Mouse (Mus musculus): ENCODE measurements around the gene Cherp.
A peak's percentile ranks its signal among the peaks of the same experiment; 100 is the strongest.

Cherp gene

DNA sequence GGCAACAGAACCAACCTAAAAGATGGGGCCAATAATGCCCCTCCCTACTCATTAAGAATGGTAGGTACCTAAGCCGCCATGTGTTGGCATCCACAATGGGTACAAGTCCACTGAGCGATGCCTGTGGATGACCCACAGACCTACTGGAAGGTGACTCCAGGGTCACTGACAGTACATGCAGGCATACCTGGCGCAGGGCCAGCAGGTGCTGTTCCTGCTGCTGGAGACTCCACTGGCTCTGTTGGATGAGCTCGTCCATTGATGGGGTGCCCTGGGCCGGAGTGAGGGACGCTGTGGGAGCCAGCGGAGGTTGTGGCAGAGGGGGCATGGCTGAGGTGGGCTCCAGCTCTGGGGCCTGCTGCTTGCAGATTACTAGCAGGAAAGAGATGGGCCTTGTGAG is 4.3 kb downstream of the Cherp start:
- DNase-seq (ENCODE audit: low spot score) = no peak

DNA sequence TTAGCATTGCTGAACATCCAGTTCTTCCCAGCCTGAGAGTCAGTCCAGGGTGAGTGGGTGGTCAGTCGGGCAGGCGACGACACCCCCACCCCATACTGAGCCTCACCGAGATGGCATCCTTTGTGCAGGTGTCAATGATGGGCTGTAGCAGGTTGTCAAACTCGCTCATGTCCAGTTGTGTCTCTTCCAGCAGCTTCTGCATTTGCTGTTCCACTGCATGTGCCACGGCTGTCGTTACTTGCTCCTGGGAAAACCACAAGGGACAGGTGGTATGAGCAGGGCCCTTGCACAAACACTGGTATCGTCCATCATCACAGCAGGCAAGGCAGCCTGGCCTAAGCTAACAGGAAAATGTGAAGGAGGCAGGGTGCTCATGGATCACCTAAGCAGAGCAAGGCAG is 5.0 kb downstream of the Cherp start:
- DNase-seq (ENCODE audit: low spot score) = no peak

DNA sequence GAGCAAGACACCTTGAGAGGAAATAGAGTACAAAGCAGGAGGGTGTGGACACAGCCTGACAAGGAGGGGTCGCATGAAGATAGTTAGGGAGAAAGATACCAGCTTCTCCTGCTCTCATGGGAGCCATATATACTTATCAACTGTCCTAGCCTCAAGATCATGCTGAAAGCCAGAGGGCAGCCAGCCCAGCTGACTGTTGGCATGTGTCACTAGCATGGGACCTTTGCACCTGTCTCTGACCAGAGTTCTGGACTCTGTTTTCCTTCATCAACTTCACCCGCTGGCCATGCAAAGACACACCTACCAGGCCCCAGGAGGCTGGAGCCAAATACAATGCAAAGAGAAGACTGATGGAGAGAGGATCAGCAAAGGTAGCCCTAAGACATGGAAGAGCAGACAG is 5.8 kb downstream of the Cherp start:
- no peak for DNase-seq (ENCODE audit: low spot score)

DNA sequence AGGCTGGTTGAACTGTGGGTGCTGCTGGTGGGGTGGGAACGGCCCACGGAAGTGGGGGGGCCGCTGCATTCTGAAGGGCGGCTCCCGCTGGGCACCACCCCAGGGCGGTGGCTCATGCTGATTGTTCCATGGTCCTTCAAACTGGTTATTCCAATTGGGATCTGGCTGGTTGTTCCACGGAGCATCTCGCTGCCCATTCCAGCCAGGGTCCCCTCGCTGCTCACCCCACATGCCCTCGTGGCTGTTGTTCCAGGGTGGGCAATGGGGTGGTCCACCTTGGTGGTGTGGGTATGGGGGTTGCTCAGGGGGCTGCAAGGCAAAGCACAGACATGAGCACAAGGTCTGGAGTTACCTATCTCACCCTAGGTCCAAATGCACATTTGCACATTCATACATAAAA is 10.8 kb downstream of the Cherp start:
- no peak for DNase-seq (ENCODE audit: low spot score)

DNA sequence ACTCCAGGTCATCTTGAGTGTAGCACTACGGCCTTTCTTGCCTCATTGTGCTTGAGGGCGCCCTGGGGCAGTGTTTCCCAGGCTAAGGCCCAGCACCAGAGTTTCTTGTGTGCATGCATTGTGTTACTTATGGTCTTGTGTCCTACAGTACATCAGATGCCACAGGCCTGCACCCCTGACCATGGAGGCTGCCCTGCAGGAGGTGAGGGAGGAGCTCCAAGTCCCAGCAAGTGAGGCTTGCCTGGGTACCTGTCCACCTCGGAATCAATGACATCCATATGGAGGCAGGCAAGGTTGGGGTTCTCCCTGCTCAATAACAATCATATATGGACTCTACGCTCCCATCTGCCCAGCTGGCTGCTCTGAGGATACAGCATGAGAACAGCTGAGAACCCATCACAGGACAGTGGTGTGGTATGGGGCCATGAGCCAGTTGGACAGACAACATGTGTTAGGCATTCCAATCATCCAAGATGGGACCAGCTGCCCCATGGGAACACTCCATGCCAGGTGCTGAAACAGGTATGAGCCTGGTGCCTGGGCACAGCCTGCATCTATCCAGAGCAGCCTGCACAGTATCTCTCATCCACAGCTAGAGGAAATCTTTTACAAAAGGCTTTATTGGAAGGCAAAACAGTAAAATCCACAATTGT is 15.0 kb downstream of the Cherp start:
- DNase-seq (ENCODE audit: low spot score) = no peak

DNA sequence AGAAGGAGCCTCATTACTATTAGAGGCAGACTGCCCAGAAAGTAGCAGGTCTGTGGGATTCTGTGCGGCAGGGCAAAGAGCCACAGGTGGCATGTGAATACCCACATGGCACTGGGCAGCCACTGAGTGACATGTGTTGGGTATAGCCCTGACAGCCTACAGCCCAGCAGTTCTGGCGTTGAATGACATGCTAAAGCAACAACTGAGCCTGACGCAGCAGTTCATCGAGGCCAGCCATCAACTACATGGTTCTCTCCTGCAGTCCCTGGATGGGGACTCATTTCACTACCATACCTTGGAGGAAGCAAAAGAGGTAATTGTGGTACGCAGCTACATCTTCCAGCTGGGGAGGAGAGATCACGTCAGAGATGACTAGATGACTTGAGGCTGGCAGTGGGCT is 16.6 kb downstream of the Cherp start:
- DNase-seq (ENCODE audit: low spot score) = no peak

DNA sequence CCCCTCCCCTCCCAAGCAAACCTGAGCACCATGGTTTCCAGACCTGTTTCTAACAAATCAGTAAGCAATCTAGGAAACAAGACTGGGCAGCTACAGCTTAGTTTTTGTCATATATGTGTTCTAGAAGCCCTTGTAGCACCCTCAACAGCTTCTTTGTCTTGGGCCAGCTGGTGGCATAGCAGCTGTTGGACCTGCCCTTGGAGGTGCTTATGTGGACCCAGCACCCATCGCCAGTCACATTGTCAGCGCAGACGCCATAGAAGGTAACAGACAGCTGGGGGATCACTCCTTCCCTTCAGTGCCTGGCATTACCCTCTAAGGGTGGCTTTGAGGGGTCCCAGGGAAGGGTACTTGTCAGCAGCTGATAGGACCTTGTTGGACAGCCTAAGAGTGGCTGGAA is 17.2 kb downstream of the Cherp start:
- DNase-seq (ENCODE audit: low spot score) = no peak

DNA sequence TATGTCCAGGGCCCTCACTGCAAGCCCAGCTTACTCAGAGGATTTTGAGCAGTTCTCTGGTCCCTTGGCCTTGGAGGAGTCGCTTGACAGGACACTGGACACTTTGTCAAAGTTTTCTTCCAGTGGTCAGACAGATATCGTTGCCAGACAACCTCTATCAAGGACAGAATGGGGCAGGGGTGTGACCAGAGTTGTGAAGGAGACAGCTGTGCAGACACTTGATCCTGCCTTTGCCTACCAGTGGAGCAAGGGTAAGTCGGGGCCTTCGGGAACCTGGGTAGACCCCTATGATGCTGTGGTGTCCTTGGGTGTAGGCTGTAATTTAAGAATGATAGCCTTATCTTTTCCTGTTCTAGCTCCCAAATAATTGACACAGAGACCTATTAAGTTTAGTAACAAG is 19.7 kb downstream of the Cherp start:
- no peak for DNase-seq (ENCODE audit: low spot score)

DNA sequence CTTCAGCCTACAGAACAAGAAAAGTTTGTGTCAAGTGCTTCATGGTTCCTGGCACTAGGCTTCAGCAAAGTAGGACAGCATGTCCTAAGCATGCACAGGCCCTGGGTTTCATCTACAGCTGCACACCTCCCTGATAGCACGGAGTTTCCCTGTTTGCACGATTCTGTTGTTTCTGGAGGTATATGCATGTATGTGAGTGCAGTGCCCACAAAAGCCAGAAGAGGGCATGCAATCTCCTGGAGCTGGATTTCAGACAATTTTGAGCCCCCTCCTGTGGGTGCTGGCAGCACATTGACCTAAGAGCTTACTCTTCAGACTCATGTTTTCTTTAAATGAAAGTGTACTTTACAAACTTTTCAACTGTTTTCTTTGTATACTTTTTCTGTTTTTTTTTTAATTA is 21.1 kb downstream of the Cherp start:
- DNase-seq (ENCODE audit: low spot score) = no peak

DNA sequence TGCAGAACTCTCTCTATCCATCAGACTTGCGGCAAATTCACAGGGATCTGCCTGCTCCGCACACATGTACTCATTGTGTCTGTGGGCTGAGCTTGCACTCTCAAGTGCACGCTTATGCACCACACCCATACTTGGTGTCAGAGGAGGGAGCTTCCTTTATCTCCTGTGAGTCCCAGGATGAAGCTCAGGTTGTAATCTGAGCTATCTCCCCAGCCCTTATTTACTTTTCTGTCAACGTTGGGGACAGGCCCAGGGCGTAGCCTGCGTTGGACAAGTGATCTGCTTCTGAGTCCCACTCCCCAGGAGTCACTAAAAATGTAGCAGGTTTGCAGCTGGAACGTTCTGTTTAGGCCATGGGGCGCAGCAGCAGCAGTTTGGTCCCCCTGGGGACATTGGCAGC is 23.5 kb downstream of the Cherp start:
- no peak for DNase-seq (ENCODE audit: low spot score)

DNA sequence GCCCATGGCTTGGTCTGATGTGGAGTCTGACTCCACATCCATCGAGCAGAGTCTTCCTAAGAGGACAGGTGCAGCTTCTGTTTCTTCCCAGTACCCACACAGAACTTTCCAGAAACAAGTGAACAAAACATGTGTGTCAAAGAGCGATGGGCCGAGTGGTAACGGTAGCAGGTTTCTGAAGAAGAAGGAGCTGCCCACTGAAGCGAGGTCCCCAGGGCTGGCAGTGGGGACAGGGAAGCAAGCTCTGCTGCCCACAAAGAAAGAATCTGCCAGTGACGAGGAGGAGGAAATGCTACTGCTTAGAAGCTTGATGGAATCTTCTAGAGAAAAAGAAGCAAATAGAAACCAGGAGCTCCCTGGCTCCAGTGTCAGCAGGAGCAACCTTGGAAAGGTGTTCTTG is 30.0 kb downstream of the Cherp start:
- DNase-seq (ENCODE audit: low spot score) = peak; percentile 5

DNA sequence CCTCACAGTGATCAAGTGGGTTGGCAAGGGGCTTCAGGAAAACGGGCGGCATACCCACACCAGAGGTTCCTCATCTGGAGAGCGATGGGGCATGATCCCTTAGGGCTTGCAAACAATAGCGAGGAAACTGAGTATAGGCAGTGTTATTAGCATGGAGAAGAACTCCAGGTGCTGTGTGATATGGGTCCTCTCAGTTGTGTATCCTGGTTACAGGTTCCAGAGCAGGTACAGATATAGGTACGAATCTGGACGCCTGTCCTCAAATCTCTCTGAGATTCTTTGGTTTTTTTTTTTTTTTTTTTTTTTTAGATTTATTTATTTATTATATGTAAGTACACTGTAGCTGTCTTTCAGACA is 31.1 kb downstream of the Cherp start:
- no peak for DNase-seq (ENCODE audit: low spot score)

DNA sequence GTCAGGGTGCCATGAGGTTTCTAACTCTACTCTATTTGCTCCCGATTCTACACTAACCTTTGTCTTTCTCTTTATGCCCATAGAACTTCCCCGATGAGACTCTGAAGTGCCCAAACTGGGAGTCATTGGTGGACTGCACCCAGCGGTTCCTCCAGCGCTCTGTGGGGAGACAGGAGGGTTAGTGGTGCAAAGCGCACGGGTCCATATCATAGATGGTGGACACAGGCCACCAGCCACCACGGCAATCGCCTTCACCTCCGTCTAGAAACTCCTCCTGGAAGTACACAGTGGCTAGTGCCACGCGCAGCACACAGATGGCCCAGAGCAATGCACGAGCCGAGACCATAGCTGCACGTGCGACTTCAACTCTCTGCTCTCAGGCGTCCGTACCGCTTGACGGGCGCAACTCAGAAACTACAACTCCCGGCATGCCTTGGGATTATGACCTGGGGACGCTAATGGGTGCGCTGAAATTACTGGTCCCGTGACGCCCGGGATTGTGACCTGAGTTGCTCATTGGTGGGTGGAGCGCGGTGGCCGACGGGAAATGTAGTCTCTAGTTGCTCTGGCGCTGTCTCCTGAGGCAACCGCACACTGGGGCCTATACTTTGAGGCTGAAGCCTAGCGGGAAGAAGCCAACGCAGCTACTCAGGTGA is 31.6 kb downstream of the Cherp start, which contains the start of the genes Calr3 and 1700030K09Rik:
TSS of gene Calr3 (minus strand) at position 533 of the 656 bp plus-strand sequence.
TSS of gene 1700030K09Rik (plus strand) at position 543 of the 656 bp plus-strand sequence.
- peak; percentile 99 for DNase-seq (ENCODE audit: low spot score)

DNA sequence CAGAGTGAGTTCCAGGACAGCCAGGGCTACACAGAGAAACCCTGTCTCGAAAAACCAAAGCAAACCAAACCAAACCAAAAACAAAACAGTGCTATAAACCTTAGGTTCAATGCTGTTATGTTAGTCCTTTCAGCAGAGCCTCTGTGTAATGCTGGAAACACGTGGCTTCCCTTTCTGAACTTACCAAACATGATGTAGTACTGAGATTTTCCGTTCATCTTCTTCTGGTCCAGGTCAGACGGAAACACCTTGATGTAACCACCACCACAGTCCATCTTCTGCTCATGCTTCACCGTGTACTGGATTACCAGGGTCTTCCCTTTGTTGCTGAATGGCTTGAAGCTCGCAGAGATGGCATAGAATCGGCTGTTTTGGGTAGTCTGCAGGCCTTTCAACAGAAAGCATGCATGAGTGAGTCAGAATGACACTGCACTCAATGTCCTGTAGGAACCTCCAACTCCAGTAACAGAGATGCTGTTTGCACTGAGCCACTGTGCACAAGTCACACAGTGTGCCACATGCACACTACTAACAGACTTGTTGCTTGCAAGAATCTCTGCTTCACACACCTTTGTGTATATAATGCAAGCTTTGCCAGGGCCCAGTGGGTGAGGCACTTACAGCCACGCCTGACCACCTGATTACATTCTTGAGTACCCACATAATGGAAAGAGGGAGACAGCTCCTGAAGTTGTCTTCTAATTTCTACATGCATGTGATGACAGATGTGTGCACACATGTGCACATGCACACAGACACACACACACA is 36.6 kb downstream of the Cherp start:
- no peak for DNase-seq (ENCODE audit: low spot score)

DNA sequence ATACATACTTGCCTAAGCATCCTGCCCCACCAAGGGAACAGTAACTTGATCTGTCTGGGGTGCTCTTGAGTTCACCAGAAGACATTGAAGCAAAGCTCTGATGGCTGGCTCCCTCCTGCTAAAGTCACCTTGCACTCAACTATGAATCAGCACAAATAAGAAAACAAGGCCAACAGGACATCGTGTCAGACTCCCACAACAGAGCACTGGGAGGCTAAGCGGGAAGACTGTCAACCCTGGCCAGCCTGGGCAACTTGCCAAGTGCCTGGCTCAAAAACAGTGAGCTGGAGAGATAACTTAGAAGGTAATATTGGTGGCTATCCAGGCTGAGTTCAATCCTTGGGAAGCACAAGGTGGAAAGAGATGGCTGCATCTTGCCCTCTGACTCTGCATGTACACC is 40.1 kb downstream of the Cherp start:
- DNase-seq (ENCODE audit: low spot score) = no peak

DNA sequence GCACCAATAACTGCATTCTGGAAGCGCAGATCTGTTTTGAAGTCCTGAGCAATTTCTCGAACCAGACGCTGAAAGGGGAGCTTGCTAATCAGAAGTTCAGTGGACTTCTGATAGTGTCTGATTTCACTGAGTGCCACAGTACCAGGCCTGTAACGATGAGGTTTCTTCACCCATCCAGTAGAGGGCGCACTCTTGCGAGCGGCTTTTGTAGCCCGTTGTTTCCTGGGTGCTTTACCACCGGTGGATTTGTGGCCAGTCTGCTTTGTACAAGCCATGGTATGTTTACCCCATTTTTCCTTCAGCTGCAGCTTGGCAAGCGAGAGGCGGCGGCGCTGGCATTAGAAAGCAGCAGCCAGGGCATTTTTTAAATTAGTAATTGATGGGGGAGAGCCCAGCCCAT is 45.4 kb downstream of the Cherp start:
- no peak for DNase-seq (ENCODE audit: low spot score)

DNA sequence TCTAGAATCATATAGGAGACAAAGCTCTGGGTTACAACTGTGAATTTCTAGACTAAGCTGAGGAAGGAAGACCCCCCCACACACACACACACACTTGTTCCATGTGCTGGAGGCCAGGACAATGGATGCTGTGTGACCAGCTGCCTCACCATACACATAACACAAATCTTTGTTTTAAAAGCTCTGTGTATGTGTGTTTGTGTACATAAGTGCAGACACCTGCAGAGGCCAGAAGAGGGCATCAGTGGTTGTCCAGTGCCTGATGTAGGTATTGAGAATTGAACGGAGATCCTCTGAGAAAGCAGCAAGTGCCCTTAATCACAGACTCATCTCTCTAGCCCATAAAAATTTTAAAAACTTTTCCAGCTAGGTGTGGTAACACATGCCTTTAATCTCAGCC is 52.1 kb downstream of the Cherp start:
- DNase-seq (ENCODE audit: low spot score) = no peak

DNA sequence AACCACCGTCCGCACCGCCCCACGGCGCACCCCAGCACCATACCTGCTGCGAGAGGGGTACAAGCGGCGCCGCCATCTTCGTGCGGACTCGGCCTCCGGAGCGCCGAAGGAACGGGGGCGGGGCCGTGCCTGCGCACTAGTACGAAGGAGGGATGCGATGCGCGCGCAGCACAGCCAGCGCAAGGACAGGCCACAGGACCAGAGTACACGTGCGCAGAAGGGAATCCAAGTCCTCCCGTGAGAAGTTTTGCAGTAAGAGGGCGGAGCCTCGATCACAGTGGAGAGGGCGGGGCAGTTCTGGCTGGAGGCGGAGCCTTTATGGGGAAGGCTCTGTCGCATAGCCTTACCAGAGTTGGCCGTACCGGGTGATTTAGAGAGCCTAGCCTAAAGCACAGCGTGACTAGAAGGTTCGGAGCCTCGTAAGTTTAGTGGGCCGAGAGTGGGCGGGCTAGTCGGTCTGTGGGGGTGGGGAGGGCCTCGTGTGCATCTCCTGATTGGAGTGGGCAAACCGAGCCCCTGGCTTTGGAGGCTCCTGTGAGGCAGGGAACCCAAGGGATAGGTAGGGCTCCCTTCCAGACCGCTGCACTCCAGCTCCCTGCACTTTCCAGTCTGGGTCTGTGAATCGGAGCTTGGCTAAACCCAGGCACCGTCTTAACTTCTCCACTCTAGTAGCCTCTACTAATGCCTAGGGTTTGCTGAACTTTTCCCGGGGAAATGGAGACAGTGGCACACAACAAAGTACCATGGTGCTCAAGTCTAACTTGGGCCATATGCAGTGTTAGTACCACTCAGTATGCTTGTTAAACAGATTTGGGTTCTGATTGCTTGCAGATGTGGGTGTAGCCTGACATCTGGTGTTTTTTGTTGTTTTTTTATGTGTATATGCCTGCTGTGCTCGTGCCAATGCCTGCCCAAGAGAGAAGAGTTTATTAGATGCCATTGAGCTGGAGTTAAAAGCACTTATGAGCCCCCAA is 53.4 kb downstream of the Cherp start, which contains the start of gene Eps15l1:
TSS of gene Eps15l1 (minus strand) at position 99 of the 974 bp plus-strand sequence.
- DNase-seq (ENCODE audit: low spot score) = peak; percentile 99

DNA sequence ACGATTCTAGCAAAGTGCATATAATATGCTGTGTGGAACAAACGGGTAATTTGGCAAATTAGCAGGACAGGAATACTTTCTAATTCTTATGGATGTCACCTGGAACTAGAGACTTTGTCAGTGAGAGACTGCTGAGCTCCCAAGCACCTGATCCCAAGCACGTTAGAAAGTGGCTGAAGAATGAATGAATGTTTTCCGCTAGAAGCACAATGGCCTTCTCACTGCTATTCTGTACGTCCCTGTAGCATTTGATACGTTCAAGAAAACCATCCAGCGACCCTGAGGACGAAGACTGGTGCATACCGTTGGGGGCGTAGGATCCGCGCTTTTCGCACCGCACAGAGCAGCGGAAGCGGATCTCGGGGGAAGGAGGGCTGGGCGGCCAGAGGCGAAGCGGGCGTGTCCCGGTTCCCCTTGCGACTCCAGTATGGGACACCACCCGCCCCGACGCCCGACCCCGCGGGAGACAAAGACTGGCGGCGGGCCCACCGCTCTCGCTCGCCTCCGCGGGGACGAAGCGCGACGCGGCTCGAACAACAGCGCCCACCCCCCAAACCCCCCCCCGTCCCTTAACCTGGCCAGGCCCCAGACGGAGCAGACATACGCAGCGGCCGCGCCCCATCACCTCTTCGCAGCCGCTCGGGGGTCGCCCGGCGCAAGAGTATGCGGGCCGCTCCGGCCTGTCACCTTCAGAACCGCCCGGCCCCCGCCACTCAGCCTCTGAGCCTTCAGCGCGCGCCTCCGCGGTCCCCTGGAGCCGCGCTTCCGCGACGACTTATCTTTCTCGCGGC is 54.3 kb downstream of the Cherp start:
- peak; percentile 51 for DNase-seq (ENCODE audit: low spot score)

DNA sequence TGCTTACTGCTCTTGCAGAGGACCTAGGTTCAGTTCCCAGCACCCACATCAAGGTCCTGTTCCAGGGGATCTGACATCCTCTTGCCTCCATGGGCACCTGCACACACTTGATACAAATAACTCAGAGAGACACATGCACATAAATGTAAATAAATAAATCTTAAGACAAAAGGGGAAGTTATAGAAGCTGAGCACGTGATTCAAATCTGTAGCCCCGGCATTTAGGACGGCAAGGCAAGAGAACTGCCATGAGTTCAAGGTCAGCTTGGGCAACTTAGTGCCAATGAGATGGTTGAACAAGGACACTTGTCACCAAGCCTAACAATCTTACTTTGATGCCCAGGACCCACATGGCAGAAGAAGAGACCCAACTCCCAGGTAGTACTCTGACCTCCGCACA is 57.0 kb downstream of the Cherp start:
- DNase-seq (ENCODE audit: low spot score) = no peak

DNA sequence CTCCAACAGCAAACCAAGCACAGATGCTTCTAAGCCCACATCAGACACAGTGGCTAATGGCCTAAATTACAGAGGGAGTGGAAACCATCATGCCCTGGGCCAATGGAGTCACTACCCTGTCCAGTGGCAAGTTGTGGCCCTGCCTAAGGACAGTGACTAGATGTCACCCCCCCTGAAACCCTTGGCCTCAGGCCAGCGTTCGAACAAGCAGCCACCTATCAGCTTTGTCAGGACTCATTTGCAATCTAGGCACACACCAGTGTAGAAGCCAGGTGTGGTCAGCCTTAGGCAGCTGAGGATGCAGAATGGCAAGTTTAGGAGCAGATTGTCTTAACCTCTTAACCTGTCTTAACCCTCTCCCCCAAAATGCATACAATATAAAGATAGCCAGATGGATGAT is 59.8 kb downstream of the Cherp start:
- DNase-seq (ENCODE audit: low spot score) = no peak

Data from retina, embryonic 14.5 days (tissue).